Mouse (Mus musculus): Measurements from ENCODE around the gene Cox8b. TPM values are rescaled to one million over a fixed set of nuclear protein-coding genes. Genes with fewer than 3 reads are reported as not detected.

Cox8b gene
- total and polyA plus RNA-seq, 3 experiments: not detected

DNA sequence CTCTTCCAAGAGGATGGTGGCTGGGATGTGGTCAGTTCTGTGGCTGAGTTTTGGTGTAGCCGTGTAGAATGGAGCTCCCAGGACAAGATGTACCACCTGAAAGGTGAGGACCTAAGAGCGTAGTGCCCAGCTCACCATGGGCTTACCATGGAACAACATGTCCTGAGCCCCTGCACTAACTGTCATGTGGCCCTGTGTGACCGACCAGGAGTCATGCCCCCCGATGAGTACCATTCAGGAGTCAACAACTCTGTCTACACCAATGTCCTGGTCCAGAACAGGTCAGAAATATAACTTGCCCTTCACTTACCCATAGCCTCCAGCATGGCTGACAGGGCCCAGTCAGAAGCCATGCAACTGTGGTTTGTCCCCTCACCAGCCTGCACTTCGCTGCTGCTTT, 45.0 kb upstream of the Cox8b start:
- H3K9me3 ChIP-seq (replicated peaks; ENCODE audit: insufficient read depth, low read length): no peaks in the 10 kb centered on the region
- H3K27ac ChIP-seq (ENCODE audit: control insufficient read depth, low read depth, low read length): no peak overlapping the region
- H3K79me2 ChIP-seq (ENCODE audit: control insufficient read depth, insufficient read depth, low read length, poor library complexity): peaks cover 1% of the 10 kb centered on the region; the same call in 1 of the 2 replicates
- no peak overlapping the region for H3K4me3 ChIP-seq (ENCODE audit: control insufficient read depth in 1 of 2, insufficient read depth in 1 of 2, low read depth in 2 of 2, low read length in 2 of 2)
- no peaks in the 10 kb centered on the region for H3K27me3 ChIP-seq (ENCODE audit: control insufficient read depth in 1 of 2, insufficient read depth in 2 of 2, low read length in 2 of 2)
- TF ChIP-seq ZMIZ1 (IDR thresholded peaks at IDR 0.05; ENCODE audit: low read depth, low read length) (no peak), TCF12 (IDR thresholded peaks at IDR 0.05; ENCODE audit: low read depth, low read length) (no peak), EP300 (IDR thresholded peaks at IDR 0.05; ENCODE audit: low read depth in 1 of 2, low read length in 2 of 2) (no peak), CHD1 (IDR thresholded peaks at IDR 0.05; ENCODE audit: low read depth, low read length) (no peak), NELFE (IDR thresholded peaks at IDR 0.05; ENCODE audit: low read depth, low read length) (no peak)
- H3K4me1 ChIP-seq (ENCODE audit: control insufficient read depth in 1 of 2, insufficient read depth in 2 of 2, low read length in 2 of 2): peaks cover 8 to 26% of the 10 kb centered on the region in 2 experiments
- peaks cover 0 to 17% of the 10 kb centered on the region in 2 experiments; a peak in 2 of 4 replicates for H3K36me3 ChIP-seq (ENCODE audit: control insufficient read depth in 1 of 2, insufficient read depth in 2 of 2, low read length in 2 of 2)
- DNase-seq (ENCODE audit: low read depth, low spot score): no peak
- H3K9ac ChIP-seq (ENCODE audit: control insufficient read depth, low read depth, low read length, poor library complexity, severe bottlenecking): no peak overlapping the region

DNA sequence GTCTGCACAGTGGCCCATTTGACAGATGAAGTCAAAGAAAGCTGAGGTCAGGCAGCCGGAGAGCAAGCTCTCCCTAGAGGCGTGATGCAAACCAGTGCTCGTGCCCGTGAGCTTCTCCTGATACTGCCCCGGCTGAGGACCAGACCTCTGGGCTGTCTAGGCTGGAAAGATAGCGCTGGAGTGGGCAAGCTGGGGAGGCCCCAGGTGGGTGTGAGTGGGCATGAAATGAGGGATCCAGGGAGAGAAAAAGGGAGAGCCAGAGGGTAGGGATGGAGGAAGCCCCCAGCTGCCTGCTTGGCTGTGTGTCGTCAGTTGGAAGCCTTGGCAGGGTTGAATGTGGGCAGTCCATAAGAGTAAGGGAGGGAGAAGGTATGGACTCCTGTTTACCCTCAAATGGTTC, 44.0 kb upstream of the Cox8b start:
- Histone ChIP-seq H3K9me3 (replicated peaks; ENCODE audit: insufficient read depth, low read length) (no peaks in the 10 kb centered on the region), H3K79me2 (ENCODE audit: control insufficient read depth, insufficient read depth, low read length, poor library complexity) (peaks cover 1% of the 10 kb centered on the region; the same call in 1 of the 2 replicates), H3K27me3 (ENCODE audit: control insufficient read depth in 1 of 2, insufficient read depth in 2 of 2, low read length in 2 of 2) (no peaks in the 10 kb centered on the region), H3K36me3 (ENCODE audit: control insufficient read depth in 1 of 2, insufficient read depth in 2 of 2, low read length in 2 of 2) (peaks cover 0 to 17% of the 10 kb centered on the region in 2 experiments; a peak in 2 of 4 replicates), H3K27ac (ENCODE audit: control insufficient read depth, low read depth, low read length) (no peak overlapping the region), H3K4me3 (ENCODE audit: control insufficient read depth in 1 of 2, insufficient read depth in 1 of 2, low read depth in 2 of 2, low read length in 2 of 2) (no peak overlapping the region), H3K4me1 (ENCODE audit: control insufficient read depth in 1 of 2, insufficient read depth in 2 of 2, low read length in 2 of 2) (peaks cover 8 to 26% of the 10 kb centered on the region in 2 experiments), H3K9ac (ENCODE audit: control insufficient read depth, low read depth, low read length, poor library complexity, severe bottlenecking) (no peak overlapping the region)
- no peak for TF ChIP-seq MAFK (IDR thresholded peaks at IDR 0.05; ENCODE audit: borderline replicate concordance, low read depth, low read length)
- no peak for TF ChIP-seq GABPA (IDR thresholded peaks at IDR 0.05; ENCODE audit: low read depth, low read length)
- TF ChIP-seq SMC3 (IDR thresholded peaks at IDR 0.05; ENCODE audit: low read depth, low read length): no peak
- no peak for TF ChIP-seq ZKSCAN1 (IDR thresholded peaks at IDR 0.05; ENCODE audit: low read depth, low read length)
- no peak for TF ChIP-seq MYC (IDR thresholded peaks at IDR 0.05; ENCODE audit: low read depth, low read length)
- TF ChIP-seq POLR2A (IDR thresholded peaks at IDR 0.05; ENCODE audit: control insufficient read depth in 1 of 2, insufficient read depth in 1 of 2, low read depth in 1 of 2, low read length in 2 of 2, poor library complexity in 1 of 2): no peak
- no peak for TF ChIP-seq E2F4 (IDR thresholded peaks at IDR 0.05; ENCODE audit: borderline replicate concordance, low read depth, low read length)
- no peak for TF ChIP-seq CTCF (IDR thresholded peaks at IDR 0.05 in 2 of 3, conservative IDR thresholded peaks at IDR 0.05 in 1 of 3; ENCODE audit: control insufficient read depth in 1 of 3, insufficient read depth in 1 of 3, low read depth in 2 of 3, low read length in 3 of 3, poor library complexity in 1 of 3, severe bottlenecking in 1 of 3)
- no peak for TF ChIP-seq JUND (IDR thresholded peaks at IDR 0.05; ENCODE audit: low read depth, low read length)
- TF ChIP-seq MYB (IDR thresholded peaks at IDR 0.05; ENCODE audit: low read depth, low read length): no peak
- no peak for TF ChIP-seq ZNF384 (IDR thresholded peaks at IDR 0.05; ENCODE audit: low read depth, low read length)
- TF ChIP-seq CHD1 (IDR thresholded peaks at IDR 0.05; ENCODE audit: low read depth, low read length): no peak
- no peak for TF ChIP-seq POLR2AphosphoS2 (IDR thresholded peaks at IDR 0.05; ENCODE audit: low read length)
- no peak for TF ChIP-seq EP300 (IDR thresholded peaks at IDR 0.05; ENCODE audit: low read depth in 1 of 2, low read length in 2 of 2)
- no peak for TF ChIP-seq USF2 (IDR thresholded peaks at IDR 0.05; ENCODE audit: borderline replicate concordance in 1 of 2, insufficient read depth in 1 of 2, low read depth in 1 of 2, low read length in 2 of 2)
- TF ChIP-seq NRF1 (IDR thresholded peaks at IDR 0.05; ENCODE audit: insufficient read depth, low read depth, low read length, poor library complexity, severe bottlenecking): no peak
- TF ChIP-seq POLR2AphosphoS5 (IDR thresholded peaks at IDR 0.05; ENCODE audit: borderline replicate concordance, low read depth, low read length): no peak
- no peak for TF ChIP-seq SIN3A (IDR thresholded peaks at IDR 0.05; ENCODE audit: low read length)
- TF ChIP-seq MXI1 (IDR thresholded peaks at IDR 0.05; ENCODE audit: low read depth, low read length): no peak
- TF ChIP-seq GATA1 (IDR thresholded peaks at IDR 0.05; ENCODE audit: low read depth, low read length): no peak
- DNase-seq (ENCODE audit: low read depth, low spot score): no peak
